Mouse (Mus musculus): Measurements from ENCODE around the gene Car10.
"Not testable (repeated sequence)": the region's sequence is repeated elsewhere in the genome, so short reads cannot be mapped to it uniquely, and the experiment has no call there.

Car10 gene

DNA sequence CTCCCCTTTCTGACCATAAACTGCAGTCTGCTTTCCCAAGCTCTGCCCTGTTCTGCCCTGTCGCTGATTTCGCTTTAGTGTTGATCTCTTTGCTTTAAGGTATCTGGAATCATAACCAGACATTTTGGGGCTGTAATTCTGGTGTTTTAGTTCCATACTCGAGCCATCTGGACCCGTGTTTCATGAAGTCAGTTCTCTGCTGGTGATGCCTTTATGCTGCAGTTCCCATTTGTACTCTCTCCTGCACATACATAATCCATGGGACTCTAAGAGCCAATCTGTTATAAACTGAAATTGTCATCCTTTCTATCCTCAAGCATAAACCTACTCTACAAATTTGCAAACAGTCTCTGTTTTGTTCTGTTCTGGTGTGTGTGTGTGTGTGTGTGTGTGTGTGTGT lies 293.3 kb downstream of the Car10 start:
- DNase-seq (ENCODE audit: low read depth, low spot score), result no peak

- DNase-seq (ENCODE audit: low read depth, low spot score), result not testable (repeated sequence)
Measured at GRCm38 (mm10) chr11:93393371-93393770, 295.5 kb downstream of the Car10 start.

GRCm38 (mm10) chr11:93396356-93396755 lies 298.5 kb downstream of the Car10 start:
- DNase-seq (ENCODE audit: low read depth, low spot score), result no peak

DNA sequence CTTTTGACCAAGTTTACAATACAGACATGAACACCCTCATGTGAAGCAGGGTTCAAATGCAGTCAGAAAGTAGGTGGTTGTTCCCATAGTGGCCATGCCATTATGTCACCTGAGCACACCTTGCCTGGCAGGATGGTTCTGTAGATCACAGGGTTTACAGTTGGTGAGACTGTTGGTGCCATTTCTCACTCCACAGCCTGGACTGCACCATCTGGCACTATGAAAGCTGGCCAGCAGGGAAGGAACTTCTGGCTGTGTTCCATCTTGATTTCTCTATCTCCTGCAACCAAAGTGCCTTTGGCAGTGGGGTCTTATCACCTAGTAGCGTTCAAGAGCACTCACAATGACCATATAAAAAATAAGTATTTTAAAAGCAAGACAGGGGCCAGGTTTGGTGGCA lies 303.3 kb downstream of the Car10 start:
- DNase-seq (ENCODE audit: low read depth, low spot score), result not testable (repeated sequence)

DNA sequence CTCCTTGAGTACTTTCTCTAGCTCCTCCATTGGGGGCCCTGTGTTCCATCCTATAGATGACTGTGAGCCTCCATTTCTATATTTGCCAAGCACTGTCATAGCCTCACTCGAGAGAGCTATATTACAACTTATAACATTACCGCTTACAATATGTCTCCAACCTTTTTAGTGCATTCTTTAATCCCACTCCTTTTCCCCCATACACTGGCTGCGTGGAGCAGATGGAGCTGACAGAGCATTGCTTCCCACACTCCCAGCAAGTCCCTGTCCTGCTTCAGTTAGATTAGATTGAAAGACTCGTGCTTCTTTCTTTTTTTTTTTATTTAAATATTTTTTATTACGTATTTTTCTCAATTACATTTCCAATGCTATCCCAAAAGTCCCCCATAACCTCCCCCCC lies 310.2 kb downstream of the Car10 start:
- no peak for DNase-seq (ENCODE audit: low read depth, low spot score)

DNA sequence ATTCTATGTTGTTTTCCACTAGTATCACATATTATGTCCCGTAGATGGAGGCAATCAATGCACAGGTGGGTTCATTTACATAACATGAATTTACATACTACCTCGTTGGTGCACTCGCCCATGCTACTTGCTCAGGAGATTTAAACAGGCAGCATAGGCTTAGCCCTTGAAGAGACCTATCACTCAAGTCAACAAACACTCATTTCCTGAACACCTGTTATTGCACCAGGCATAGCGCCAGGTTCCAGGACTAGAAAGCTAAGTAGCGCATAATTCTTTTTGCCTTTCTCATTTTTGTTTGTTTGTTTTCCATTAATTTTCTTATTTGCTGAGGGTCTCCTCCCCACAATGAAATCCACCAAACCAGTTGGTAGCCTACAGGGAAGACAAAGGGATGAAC lies 333.7 kb downstream of the Car10 start:
- no peak for DNase-seq (ENCODE audit: low read depth, low spot score)

- no peak for DNase-seq (ENCODE audit: low read depth, low spot score)
Measured at GRCm38 (mm10) chr11:93434997-93435915, 337.4 kb downstream of the Car10 start.

DNA sequence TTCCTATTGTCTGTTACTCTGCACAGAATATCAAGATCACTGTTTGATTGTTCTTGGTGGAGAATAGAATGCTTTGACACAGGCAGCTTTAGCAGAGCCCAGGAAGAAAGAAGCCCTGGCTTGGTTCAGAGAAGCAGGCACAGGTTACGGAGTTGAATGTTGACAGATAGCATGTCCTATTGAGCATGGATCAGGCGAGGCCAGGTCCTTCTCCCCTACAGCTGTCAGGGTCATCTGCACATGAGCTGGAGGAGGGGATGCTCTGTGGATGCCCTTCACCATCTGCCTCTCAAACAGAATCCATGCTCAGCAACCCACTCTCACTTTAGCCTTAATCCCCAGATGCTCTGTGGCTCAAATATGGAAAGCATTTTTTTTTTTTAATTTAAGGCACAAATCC lies 339.1 kb downstream of the Car10 start:
- no peak for DNase-seq (ENCODE audit: low read depth, low spot score)

- no peak for DNase-seq (ENCODE audit: low read depth, low spot score)
Measured at GRCm38 (mm10) chr11:93440466-93440865, 342.6 kb downstream of the Car10 start.

GRCm38 (mm10) chr11:93443777-93444176 lies 345.9 kb downstream of the Car10 start:
- DNase-seq (ENCODE audit: low read depth, low spot score), result no peak

- no peak for DNase-seq (ENCODE audit: low read depth, low spot score)
Measured at GRCm38 (mm10) chr11:93444741-93445140, 346.9 kb downstream of the Car10 start.

GRCm38 (mm10) chr11:93447566-93447965 lies 349.7 kb downstream of the Car10 start:
- no peak for DNase-seq (ENCODE audit: low read depth, low spot score)

DNA sequence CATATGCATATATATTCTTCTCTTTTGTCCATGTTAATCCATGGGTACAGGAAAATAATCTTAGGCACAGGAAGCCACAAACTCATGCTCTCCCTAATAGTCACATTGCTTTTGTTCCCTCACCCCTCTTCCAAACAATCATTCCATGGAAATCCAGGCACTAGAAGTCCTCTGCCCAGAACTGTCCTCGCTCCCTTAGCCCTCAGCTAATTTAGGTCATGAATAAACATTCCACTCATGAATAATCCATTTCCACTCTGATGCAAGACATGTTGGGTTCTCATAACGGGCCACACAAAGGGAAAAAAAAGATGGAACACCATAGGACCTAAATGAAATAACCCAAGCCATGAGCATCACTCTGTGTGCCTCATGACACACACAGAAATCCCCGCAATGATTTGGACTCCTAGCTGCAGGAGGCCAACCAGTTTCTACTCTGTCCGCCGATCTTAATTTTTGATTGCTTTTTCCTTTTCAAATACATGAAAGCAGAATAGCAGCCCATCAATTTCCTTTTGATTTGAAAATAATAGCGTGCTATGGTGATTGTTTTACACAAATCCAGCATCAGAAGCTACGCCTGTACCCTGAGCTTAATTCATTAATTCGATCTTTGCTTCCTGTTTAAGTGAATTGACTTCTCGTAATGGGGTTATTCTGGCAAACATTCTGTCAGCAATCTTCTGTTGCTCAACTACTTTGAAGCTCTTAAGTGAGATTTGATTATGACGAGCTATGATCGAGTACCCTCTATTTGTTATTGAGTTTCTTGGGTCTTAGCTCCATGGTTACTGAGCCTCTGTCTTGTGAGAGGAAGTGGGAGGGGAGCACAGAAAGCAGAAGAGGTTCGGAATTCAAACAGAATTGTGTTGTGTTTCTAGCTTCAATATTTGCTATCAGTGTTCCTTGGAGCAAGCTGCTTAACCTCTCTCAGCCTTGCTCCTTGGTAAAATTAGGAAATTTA lies 350.7 kb downstream of the Car10 start:
- no peak for DNase-seq (ENCODE audit: low read depth, low spot score)

GRCm38 (mm10) chr11:93450535-93450934 lies 352.7 kb downstream of the Car10 start:
- DNase-seq (ENCODE audit: low read depth, low spot score), result no peak

DNA sequence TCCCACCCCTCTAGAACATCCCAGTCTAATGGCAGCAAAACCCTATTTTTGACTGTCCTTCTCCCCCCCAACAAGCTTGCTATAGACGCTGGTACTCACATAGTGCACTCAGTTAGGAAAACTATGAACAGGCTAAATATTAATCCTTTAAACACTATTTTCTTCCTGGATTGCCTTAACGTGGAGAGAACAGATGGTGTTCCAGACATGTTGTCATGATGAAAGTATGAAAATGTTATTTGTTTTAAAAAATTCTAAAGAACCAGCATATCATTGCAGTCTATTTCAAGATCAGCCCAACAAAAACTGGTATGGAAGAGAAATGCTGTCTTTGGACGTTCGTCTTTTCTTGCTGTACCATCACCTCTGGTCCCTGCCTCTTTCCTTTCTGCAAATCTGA lies 368.4 kb downstream of the Car10 start:
- no peak for DNase-seq (ENCODE audit: low read depth, low spot score)

- DNase-seq (ENCODE audit: low read depth, low spot score), result no peak
Measured at GRCm38 (mm10) chr11:93467711-93468110, 369.9 kb downstream of the Car10 start.

DNA sequence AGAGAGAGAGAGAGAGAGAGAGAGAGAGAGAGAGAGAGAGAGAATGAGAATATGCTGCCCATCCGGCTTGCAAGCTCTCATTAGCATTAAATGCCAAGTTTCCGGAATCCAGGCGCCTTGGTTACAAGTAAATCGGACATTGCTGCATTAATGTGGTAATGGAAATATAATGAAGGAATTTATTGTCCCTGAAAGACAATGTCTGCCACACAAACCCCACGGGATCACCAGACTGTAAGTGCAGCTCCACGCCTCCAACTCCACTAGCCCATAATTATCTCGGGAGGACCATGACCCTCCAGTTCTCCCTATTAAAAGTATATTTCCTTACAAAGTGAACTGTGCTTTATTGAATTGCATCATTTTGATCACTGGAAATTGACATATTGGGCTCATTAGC lies 372.9 kb downstream of the Car10 start:
- no peak for DNase-seq (ENCODE audit: low read depth, low spot score)

DNA sequence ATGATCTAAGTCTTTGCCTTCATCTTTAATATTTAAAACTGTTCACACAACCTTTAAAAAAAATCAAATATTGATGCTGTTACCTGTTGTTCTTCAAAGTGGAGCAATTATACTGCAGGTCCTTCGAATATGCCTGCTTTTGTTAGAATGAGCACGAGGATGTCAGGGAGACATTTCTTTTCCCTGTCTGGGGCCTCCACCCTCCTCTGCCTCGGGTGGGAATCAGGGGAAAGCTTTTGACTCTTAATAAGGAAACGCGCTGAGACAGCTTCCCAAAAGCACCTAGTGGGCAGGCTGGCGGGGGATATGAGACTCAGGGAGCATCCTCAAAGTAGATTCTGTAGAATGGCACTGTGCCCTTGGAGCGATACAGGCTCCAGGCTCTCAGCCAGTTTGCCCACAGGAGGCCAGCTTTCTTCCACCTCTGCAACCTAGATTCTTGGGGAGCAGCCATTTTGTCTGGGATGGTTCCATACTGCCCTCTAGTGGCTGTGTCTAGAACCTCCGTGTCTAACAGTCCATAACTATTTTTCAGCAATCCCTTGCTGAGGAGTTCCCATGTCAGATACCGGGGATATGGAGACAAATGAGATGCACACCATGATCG lies 373.8 kb downstream of the Car10 start:
- DNase-seq (ENCODE audit: low read depth, low spot score), result peak; percentile 16

DNA sequence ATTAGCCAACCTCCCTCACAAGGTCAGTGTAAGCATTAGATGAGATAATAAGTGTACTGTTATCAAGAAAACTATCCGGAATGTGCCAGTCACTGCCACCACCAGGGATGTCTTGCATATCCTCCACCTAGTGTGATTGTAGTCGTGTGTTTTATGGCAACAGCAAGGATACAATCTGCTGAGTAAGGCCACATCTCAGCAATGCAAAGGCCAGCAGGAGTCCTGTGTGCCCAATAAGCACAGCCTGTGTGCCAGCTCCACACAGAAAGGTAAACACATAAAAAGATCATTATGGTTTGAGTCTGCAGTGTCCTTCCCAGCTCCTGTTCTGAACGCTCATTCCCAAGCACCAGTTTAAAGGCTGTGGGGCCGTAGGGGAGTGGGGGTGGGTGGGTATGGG lies 386.8 kb downstream of the Car10 start:
- no peak for DNase-seq (ENCODE audit: low read depth, low spot score)

GRCm38 (mm10) chr11:93487021-93487420 lies 389.2 kb downstream of the Car10 start:
- DNase-seq (ENCODE audit: low read depth, low spot score), result no peak

- DNase-seq (ENCODE audit: low read depth, low spot score), result no peak
Measured at GRCm38 (mm10) chr11:93487913-93488604, 390.2 kb downstream of the Car10 start.

Measured in CD4-positive, CD25-positive, alpha-beta regulatory T cell, adult 2 months (primary cell).